Mouse (Mus musculus) spleen, postnatal 4 days (tissue): ENCODE measurements around the gene Ubxn1.
"Not testable (repeated sequence)": the region's sequence is repeated elsewhere in the genome, so short reads cannot be mapped to it uniquely, and the experiment has no call there.

Experiments
- DNase-seq, 2 experiments: peaks; one replicate each; pipeline ENCODE4 v3.0.0; 2022; ENCODE audit warnings: low spot score in 2 of 2

The Ubxn1 gene

DNA sequence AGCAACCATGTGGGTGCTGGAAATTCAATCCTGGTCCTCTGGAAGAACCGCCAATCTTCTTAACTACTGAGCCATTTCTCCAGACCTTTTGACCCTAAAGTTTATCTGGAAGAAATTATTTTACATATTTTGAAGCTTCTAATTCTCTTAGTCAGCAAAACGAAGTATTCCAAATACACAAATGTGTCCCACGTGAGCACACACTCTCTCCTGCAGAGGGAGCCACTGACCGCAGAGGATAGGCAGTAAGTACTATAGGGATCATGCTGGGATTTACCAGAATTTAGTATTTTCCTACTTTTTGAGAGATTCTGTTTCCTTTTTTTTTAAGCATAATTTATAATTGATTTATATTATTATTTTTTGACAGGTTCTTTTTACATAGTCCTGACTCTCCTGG is 13.6 kb upstream of the Ubxn1 start:
- peak in 1 of 2 experiments; percentile 42 for DNase-seq

DNA sequence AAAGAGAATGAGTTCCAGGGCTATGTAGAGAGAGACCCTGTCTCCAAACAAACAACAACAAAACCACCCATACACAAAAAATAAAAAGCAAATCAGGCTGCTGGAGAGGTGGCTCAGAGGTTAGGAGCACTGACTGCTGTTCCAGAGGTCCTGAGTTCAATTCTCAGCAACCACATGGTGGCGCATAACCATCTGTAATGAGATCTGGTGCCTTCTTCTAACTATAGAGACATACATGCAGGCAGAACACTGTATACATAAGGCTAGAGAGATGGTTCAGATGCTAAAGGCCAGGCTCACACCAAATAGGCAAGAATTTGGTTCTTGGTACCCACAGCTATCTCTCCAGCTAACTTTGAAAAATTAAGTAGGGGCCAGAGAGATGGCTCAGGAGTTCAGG is 12.3 kb upstream of the Ubxn1 start:
- DNase-seq = peak in 1 of 2 experiments; percentile 40

DNA sequence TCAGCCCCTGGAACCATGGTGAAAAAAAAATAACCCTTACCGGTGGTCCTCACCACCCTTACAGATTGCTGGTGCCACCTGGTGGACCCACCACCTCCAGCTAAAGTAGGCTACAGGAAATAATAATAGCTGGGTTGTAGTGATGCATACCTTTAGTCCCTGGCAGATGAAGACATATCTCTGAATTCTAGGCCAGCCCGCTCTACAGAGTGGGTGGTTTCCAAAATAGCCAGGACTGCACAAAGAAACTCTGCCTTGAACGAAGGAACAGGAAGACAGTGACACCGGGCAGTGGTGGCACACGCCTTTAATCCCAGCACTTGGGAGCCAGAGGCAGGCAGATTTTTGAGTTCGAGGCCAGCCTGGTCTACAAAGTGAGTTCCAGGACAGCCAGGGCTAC is 7.0 kb upstream of the Ubxn1 start:
- DNase-seq = no peak

DNA sequence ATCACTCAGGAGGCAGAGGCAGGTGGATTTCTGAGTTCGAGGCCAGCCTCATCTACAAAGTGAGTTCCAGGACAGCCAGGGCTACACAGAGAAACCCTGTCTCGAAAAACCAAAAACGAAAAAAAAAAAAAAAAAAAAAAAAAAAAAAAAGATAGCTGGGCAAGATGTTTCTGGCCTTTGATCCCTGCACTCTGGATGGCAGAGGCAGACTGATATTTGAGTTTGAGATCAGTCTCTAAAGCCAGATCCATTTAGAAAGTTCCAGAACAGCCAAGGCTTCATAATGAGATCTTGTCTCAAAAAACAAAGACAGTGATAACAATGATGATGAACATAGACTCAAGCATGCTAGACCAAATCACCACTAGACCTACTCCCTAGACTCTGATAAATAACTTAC is 915 bp upstream of the Ubxn1 start:
- DNase-seq = not testable (repeated sequence)

DNA sequence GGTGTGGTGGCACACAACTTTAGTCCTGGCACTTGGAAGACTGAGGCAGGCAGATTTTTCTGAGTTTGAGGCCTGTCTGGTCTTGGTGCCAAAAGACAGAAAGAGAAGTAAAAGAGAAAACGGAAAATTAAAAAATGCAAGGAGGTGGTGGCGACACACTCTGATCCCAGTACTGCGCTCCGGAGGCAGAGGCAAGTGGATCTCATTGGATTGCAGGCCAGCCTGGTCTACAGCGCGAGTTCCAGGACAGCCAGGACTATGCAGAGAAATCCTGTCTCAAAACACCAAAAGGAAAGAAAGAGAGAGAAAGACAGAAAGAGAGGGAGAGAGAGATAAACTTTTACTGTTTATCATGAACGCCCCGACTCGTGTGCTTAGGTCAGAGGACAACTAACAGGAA is 458 bp upstream of the Ubxn1 start:
- DNase-seq = no peak

DNA sequence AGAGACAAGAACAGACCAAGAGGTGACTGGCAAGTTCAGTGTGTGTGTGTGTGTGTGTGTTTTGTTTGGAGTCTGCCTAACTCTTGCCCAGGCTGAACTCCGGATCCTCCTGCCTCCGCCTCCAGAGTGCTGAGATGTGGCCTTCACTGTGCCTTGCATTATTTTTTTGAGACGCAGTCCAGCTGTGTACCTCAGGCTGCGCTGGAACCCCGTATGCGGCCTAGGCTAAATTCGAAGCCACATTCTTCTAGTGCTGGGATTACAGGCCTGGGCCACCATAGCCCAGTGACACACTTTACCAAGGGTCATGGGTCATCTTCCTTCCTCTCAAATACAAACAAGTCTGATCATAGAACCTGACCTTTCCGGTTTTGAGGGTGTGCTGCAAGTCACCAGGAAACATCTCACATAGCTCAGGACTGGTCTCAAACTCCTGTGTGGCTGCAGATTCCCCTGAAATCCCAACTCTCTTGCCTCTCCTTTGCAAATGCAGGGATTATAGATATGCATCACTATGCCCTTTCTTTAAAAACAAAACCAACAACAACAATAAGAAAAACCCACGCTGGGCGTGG is 1.1 kb downstream of the Ubxn1 start:
- peak in 1 of 2 experiments; percentile 60 for DNase-seq

DNA sequence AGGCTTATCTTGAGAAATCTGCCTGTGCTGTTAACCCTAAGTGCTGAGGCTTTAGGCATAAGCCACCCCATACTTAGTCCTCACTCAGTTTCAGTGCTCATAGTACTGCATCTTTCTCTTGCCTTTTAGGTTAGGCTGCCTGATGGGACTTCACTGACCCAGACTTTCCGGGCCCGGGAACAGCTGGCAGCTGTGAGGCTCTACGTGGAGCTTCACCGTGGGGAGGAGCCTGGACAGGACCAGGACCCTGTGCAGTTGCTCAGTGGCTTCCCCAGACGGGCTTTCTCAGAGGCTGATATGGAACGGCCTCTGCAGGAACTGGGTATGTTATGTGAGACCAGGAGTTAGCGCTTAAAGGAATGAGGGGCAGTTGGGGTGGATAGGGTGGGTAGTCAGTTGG is 3.7 kb downstream of the Ubxn1 start:
- DNase-seq = no peak

DNA sequence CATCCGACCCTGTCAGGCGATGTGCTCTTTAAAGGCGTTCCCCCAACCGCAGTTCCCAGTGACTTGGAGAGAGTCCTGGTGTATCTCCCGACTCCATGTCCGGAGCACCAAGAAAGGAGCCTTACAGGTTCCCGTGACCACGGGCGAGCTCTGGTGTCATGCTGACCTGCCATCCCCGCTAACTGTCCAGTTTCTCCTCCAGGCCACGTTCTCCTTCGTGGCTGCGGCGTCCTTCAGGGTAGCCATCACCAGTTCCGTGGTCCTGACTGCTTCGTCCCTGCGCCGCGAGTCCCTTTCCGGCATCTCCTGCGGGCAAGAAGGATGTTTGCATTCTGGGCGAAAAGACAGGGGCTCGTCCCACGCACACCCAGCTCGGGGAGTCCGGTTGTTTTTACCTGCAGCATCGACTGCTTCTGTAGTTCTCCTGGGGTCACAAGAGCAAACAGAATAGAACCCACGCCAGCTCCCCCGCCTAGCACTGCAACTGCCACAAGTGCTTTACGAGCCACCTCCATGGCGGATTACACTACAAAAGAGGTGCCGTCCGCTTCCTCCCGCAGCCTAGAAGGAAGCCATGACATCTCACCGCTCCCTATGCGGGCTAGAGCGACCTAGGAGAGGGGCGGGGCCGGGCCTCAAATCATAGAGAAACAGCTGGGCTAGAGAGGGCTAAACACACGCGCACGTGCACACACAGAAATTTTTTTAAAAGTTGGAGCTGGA is 9.2 kb downstream of the Ubxn1 start, which contains the start of gene Uqcc3:
Uqcc3 (minus strand) TSS at position 613 of the 723 bp plus-strand sequence.
- peak; percentile 91 to 94 for DNase-seq

DNA sequence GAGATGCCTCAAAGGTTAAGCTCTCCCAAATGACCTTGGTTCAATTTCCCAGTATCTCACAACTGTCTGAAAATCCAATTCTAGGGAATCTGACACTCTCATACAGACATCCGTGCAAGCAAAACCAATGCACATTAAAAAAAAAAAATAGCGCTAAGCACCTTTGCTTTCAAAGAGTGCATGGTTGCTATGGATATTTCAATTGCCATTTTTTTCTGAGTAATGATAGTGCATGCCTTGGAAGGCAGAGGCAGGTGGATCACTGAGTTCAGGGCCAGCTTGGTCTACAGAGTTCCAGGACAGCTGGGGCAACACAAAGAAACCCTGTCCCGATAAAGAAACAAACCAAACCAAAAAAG is 9.7 kb downstream of the Ubxn1 start:
- DNase-seq = no peak

DNA sequence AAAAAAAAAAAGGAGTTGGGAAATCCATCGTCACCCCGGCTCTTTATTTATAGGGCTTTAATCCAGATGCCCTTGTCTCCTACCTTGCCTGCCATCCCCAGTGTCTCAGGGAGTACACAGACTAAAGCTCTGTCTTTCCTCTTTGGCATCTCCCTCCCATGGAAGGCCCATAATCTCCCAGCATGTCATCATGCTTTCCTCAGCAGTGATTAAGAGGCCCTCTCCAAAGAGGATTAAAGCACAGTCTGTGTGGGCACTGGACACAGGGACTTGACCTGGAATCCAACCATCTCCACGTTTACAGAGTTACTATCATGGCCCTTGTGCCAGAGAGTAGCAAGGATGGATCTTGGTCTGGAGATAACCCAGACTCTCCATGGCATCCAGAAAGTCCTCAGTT is 12.3 kb downstream of the Ubxn1 start, which contains the start of the genes Lbhd1 and Gm49403:
Lbhd1 (plus strand) TSS at position 117 of the 400 bp plus-strand sequence.
Gm49403 (plus strand) TSS at position 315 of the 400 bp plus-strand sequence.
- no peak for DNase-seq

DNA sequence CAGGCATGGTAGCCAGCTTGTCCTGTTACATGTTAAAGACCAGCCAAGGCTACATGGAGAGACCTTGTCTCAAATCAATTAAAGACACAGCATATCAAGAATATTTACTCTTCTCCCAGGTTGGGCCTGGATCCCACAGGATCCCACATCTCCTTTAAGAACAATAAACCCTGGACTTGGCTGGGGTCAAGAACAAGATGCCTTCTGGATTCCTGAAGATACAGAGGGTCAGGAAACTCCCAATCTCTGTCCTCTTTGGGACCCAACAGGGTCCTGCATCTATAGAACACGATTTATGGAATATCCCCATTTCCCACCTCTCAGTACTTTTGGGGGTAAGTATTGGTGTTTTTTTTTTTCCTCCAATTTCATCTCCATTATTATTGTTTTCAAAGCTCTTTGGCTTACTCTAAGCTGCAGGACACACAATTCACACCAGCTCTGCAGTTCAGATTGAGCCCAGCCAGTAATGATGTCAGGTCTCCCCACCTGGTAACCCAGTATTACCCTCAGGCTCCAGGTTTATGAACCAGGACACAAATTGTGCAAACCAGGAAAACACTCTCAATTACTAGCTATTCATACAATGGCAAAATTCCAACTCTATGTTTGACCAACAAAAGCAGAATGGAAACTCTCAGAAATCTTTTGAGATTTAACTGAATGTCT is 15.8 kb downstream of the Ubxn1 start:
- no peak for DNase-seq

DNA sequence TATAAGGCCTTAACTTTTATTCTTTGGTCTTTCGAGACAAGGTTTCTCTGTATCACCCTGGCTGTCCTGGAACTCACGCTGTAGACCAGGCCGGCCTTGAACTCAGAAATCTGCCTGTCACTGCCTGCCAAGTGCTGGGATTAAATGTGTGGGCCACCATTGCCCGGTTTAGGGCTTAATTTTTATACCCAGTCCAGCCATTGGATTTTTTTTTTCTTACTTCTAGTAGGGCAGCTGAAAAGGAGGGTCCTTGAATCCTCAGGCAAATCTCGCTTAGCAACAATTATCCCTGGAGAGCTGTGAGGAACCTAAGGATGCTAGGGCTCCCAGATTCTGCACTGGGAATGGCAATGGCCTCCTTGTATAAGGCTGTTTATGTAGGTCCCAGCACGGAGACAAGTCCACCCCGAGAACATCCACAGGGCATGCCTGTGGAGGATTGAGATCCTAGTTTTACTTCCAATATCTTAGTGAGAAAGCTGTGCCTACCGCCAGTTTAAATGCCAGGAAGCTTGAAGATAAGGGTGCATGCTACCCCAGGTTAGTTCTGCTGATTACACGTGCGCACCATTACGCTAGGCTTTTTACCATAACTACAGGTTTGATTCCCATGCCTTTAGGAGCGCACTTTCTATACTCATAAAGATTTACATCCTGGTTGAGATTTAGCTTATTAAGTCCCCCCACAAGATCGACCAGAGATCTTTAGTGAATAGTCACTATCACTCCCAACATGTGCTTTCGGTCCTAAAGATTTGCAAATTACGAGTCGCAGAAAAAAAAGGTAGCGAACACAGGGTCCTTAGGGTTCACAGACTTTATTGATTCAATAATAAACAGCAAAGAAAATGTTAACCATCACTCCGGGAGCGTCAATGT is 16.5 kb downstream of the Ubxn1 start:
- no peak for DNase-seq

DNA sequence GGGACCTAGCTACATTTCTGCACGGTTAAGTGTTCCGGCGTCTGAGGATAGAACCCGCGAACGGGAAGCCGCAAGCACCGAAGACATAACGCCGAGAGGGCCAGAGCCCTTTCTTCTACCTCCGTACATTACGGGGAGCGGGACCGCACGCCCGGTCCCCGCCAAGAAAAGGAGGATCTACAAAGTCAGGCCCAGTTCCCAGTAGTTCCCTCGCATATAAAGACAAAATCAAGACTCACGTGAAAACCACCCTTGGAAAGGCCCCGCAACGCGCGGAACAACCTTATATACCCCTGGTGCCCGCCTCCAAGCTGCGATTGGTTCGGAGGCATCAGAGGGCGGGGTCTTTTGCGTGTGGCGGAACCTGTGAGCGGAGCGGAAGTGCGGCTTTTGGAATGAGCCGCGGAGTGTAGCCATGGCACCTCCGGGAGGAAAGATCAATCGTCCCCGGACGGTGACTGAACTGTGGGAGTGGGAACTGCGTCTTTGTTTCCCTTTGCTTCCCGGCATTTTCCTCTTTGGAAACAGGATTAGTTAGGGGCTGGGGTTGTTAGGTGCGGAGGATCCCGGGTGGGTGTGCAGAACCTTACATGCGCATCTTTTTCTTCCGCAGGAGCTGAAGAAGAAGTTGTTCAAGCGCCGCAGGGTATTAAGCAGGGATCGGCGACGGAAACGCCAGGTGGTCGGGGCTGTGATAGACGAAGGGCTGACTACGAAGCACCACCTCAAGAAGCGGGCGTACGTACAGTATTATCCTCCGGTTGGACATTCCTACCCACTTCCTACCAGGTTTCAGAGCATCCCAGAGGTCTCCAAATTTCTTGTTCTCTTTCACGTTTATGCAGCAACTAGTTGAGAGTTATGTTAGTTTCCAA is 17.5 kb downstream of the Ubxn1 start, which contains the start of the genes 1810009A15Rik and Gm49416:
1810009A15Rik (plus strand) TSS at position 343 of the 875 bp plus-strand sequence.
Gm49416 (plus strand) TSS at position 416 of the 875 bp plus-strand sequence.
- DNase-seq = peak; percentile 96 to 97

DNA sequence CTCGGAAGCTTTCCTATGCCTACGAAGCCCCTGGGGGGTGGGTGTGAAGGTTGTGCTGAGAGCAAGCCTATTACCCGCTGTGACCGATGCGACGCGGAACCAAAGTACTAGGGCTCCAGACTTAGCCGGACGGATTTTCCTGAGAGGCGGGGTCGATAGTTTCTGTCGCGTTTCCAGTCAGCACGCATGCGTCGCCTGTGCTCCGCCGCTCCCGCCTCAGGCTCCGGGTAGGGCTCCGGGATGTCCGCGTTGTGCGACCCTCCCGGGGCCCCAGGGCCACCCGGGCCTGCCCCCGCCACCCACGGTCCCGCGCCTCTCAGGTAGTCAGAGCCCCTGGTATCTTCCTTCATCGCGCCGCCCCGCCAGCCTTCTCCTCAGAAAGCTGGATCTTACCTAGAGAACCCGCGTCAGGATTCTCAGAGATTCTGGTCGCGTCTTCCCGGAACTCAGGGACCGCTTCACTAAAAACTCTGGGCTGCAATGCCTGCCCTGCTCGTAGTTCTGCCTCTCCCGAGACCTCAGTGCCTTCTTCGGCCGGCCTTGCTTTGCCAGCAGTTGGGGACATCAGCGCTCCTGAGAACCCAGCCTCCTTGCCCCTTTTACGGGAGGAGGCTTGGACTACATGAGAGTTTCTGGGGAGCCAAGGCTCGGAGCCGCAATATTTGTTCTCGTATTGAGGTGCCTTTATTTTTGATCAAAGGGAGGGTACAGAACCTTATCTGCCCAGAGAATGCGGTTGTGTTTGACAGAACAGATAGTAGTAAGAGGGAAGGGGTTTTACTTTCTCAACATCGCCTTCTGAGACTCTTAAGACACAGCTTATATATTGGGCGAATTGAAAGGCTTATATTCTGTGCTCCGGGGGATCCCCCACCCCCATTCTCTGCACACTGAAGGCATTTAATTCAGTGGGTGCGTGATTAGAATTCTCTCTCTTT is 21.8 kb downstream of the Ubxn1 start, which contains the start of gene Ints5:
Ints5 (plus strand) TSS at position 177 of the 938 bp plus-strand sequence.
- DNase-seq = peak; percentile 86 to 94

DNA sequence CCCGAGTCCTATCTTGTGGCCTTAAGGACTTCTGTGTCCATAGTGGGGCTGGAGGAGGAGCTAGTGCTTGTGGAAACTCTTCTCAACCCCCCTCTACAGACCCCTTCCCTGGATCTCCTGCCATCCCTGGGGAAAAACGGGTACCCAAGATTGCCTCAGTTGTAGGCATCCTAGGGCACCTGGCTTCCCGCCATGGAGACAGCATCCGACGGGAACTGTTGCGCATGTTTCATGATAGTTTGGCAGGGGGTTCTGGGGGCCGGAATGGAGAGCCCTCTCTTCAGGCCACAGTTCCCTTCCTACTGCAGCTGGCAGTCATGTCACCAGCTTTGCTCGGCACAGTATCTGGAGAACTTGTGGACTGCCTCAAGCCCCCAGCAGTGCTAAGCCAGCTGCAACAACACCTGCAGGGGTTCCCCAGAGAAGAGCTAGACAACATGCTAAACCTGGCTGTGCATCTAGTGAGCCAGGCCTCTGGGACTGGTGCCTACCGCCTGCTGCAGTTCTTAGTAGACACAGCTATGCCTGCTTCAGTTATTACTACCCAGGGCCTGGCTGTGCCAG is 24.2 kb downstream of the Ubxn1 start:
- DNase-seq = no peak

DNA sequence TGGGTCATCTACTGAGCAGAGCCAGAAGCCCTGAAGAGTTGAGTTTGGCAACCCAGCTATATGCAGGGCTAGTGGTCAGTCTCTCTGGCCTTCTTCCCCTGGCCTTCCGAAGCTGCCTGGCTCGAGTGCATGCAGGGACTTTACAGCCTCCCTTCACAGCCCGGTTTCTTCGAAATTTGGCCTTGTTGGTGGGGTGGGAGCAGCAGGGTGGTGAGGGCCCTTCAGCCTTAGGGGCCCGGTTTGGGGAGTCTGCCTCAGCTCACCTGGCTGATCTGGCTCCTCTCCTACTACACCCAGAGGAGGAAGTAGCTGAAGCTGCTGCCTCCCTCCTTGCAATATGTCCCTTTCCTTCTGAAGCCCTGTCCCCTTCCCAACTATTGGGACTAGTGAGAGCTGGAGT is 24.9 kb downstream of the Ubxn1 start:
- DNase-seq = not testable (repeated sequence)

DNA sequence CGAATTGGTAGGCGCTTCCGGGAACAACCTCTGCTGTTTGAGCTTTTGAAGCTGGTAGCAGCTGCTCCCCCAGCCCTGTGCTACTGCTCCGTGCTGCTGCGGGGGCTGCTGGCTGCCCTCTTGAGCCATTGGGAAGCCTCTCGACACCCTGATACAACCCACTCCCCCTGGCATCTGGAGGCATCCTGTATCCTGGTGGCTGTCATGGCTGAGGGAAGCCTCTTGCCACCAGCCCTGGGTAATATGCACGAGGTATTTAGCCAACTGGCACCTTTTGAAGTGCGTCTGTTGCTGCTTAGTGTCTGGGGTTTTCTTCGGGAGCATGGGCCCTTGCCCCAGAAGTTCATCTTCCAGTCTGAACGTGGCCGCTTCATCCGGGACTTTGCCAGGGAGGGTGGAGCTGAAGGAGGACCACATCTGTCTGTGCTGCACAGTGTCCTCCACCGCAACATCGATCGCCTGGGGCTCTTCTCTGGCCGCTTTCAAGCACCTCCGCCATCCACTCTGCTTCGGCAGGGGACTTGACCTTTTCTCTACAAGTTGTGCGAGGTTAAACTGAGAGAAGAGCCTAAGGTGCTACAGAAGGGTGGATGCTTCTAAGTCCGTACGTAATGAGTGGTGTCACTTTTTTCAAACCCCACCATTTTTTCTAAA is 26.0 kb downstream of the Ubxn1 start:
- DNase-seq = peak in 1 of 2 experiments; percentile 70

DNA sequence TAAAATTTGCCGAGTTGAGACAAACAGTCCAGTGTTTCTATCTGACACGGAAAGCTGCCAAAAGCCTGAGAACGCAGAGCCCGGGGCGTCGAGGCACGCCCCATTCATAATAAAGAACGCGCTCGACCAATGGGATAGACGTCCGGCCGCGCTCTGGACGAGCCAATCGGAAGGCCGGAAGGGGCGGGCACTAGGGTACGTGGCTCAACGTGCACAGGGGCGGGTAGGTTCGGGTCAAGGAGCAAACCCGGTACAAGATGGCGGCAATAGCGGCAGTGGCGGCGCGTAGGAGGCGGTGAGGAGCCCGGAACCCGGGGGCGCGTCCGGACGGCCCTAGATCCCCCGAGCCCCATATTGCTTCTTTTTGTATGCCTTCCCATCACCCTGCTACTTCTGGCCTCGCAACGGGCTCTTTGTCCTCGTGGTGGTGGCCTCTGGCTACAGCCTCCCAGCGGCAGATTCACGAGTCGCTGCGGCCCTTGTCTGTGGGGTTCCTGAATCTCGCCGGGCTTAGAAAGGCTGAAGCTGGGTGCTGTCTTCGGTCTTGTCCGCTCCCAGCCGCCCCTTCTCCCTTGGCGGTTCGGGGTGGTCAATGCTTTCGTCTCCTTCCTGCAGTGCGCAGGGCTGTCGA is 26.7 kb downstream of the Ubxn1 start, which contains the start of gene Ganab:
Ganab (plus strand) TSS at position 207 of the 631 bp plus-strand sequence.
- peak; percentile 95 to 97 for DNase-seq
